ENCODE assay signal across 8 mouse cellular contexts in genomic region chr17:29489971-29490712, GRCm38 (mm10). TPM values are rescaled to one million over a fixed set of nuclear protein-coding genes. Genes with fewer than 3 reads are reported as not detected.
DNase-seq lines count a peak whose midpoint lies in the region; ATAC-seq and TF ChIP-seq lines count a peak whose summit lies in the region.

No protein-coding gene starts in this region.

- H3K4me1 ChIP-seq in heart, embryonic 11.5 days (ENCODE audit: control insufficient read depth, insufficient read depth, low read length), result peaks cover 18% of the 10 kb centered on the region
- H3K4me1 ChIP-seq in kidney, embryonic 16.5 days (ENCODE audit: insufficient read depth, low read length), result peaks cover 18% of the 10 kb centered on the region
- H3K4me1 ChIP-seq in liver, adult 2 months (ENCODE audit: control insufficient read depth, insufficient read depth, low read length), result peaks cover 14% of the 10 kb centered on the region

- under 1% methylated on average over 54 of the region's 68 CpGs for WGBS in heart, embryonic 11.5 days (ENCODE audit: insufficient replicate concordance)
- WGBS in kidney, embryonic 16.5 days, result 0% methylated on average over 48 of the region's 68 CpGs
- under 1% methylated on average over 59 of the region's 68 CpGs for WGBS in liver, adult 2 months

- peaks cover 13% of the 10 kb centered on the region for H3K79me2 ChIP-seq in liver, adult 2 months (ENCODE audit: control insufficient read depth, insufficient read depth, low read length)
- H3K79me2 ChIP-seq in myocyte (ENCODE audit: control insufficient read depth, insufficient read depth), result no peaks in the 10 kb centered on the region

- peak; percentile 94 for TF ChIP-seq POLR2A in liver, adult 2 months (IDR thresholded peaks at IDR 0.05; ENCODE audit: extremely low read depth, insufficient read depth, low read length)
- peak; percentile 29 for TF ChIP-seq POLR2A in myocyte (IDR thresholded peaks at IDR 0.05; ENCODE audit: insufficient read length, low read depth)

- peaks cover 11% of the 10 kb centered on the region for H3K36me3 ChIP-seq in heart, embryonic 11.5 days (ENCODE audit: control insufficient read depth, insufficient read depth, low read length)
- peaks cover 12% of the 10 kb centered on the region; the same call in 1 of the 2 replicates for H3K36me3 ChIP-seq in kidney, embryonic 16.5 days (ENCODE audit: insufficient read depth, low read length)
- peaks cover 18% of the 10 kb centered on the region for H3K36me3 ChIP-seq in liver, adult 2 months (ENCODE audit: control insufficient read depth, insufficient read depth, low read length)
- H3K36me3 ChIP-seq in myocyte (ENCODE audit: control insufficient read depth, insufficient read depth), result peaks cover 8% of the 10 kb centered on the region
- peaks cover 9% of the 10 kb centered on the region; the same call in 1 of the 2 replicates for H3K36me3 ChIP-seq in splenic B cell, adult 2 months (ENCODE audit: control insufficient read depth, insufficient read depth, low read length, poor library complexity, severe bottlenecking)

- no peaks in the 10 kb centered on the region for H3K27me3 ChIP-seq in heart, embryonic 11.5 days (ENCODE audit: control insufficient read depth, insufficient read depth, low read length)
- no peaks in the 10 kb centered on the region for H3K27me3 ChIP-seq in kidney, embryonic 16.5 days (ENCODE audit: insufficient read depth, low read length)
- no peaks in the 10 kb centered on the region for H3K27me3 ChIP-seq in liver, adult 2 months (ENCODE audit: control insufficient read depth, insufficient read depth, low read length)
- H3K27me3 ChIP-seq in myocyte (ENCODE audit: control insufficient read depth, insufficient read depth, insufficient read length), result no peaks in the 10 kb centered on the region
- H3K27me3 ChIP-seq in splenic B cell, adult 2 months (ENCODE audit: control insufficient read depth, insufficient read depth, low read length, poor library complexity, severe bottlenecking), result no peaks in the 10 kb centered on the region

- peak overlapping the region; percentile 93 for H3K9ac ChIP-seq in heart, embryonic 11.5 days (ENCODE audit: low read depth, low read length)
- H3K9ac ChIP-seq in kidney, embryonic 16.5 days (replicated peaks; ENCODE audit: low read length), result peak overlapping the region; percentile 91
- peak overlapping the region; percentile 97 for H3K9ac ChIP-seq in liver, adult 2 months (ENCODE audit: low read depth, low read length)

- peak; percentile 98 for DNase-seq in B cell, adult 2 months
- DNase-seq in brain, adult 2 months (ENCODE audit: low read depth, low spot score), result peak; percentile 99
- DNase-seq in liver, adult 2 months (ENCODE audit: extremely low read depth, low read depth, low spot score), result peak; percentile 89
- DNase-seq in splenic B cell, adult 2 months (ENCODE audit: low read depth, low spot score), result peak; percentile 99

- no peak for TF ChIP-seq CTCF in liver, adult 2 months (IDR thresholded peaks at IDR 0.05; ENCODE audit: low read depth, low read length)

- peak overlapping the region; percentile 77 for H3K4me3 ChIP-seq in heart, embryonic 11.5 days (ENCODE audit: low read depth, low read length)
- peak overlapping the region; percentile 98 for H3K4me3 ChIP-seq in kidney, embryonic 16.5 days (ENCODE audit: low read length)
- H3K4me3 ChIP-seq in liver, adult 2 months (ENCODE audit: insufficient read depth, low read depth, low read length), result peak overlapping the region; percentile 92
- H3K4me3 ChIP-seq in myocyte, result peak overlapping the region; percentile 83

- ATAC-seq in erythroblast, adult 5-6 weeks (replicated peaks; ENCODE audit: low FRiP score, poor library complexity, severe bottlenecking), result peak; percentile 66
- ATAC-seq in heart, embryonic 11.5 days (replicated peaks; ENCODE audit: insufficient number of reproducible peaks, low FRiP score, low TSS enrichment), result peak; percentile 91
- ATAC-seq in kidney, embryonic 16.5 days (ENCODE audit: low FRiP score, low TSS enrichment), result peak; percentile 94

- H3K4me2 ChIP-seq in heart, embryonic 11.5 days, result peak overlapping the region; percentile 95
- H3K4me2 ChIP-seq in kidney, embryonic 16.5 days (replicated peaks; ENCODE audit: low read depth, low read length), result peak overlapping the region; percentile 84
- H3K4me2 ChIP-seq in myocyte (ENCODE audit: low read depth), result peak overlapping the region; percentile 84

- peak overlapping the region; percentile 95 for H3K27ac ChIP-seq in heart, embryonic 11.5 days (ENCODE audit: low read depth, low read length)
- H3K27ac ChIP-seq in kidney, embryonic 16.5 days (ENCODE audit: low read length), result peak overlapping the region; percentile 91
- H3K27ac ChIP-seq in liver, adult 2 months (replicated peaks; ENCODE audit: insufficient read depth, low read depth, low read length), result peak overlapping the region; percentile 89

- H3ac ChIP-seq in myocyte (ENCODE audit: control insufficient read depth, insufficient read length), result peak overlapping the region; percentile 69

- H3K9me3 ChIP-seq in heart, embryonic 11.5 days (replicated peaks; ENCODE audit: control insufficient read depth, low read length), result no peaks in the 10 kb centered on the region; the same call in 1 of the 2 replicates
- no peaks in the 10 kb centered on the region for H3K9me3 ChIP-seq in kidney, embryonic 16.5 days (ENCODE audit: low read length)

TF ChIP-seq in myocyte, 11 proteins besides CTCF, POLR2A, EP300 and RAD21:
- TF ChIP-seq POLR2AphosphoS2 (IDR thresholded peaks at IDR 0.05; ENCODE audit: insufficient read length, low read depth) (peak; percentile 39), MYOG (IDR thresholded peaks at IDR 0.05; ENCODE audit: control insufficient read depth in 1 of 3, insufficient read depth in 1 of 3, insufficient read length in 2 of 3, low read depth in 2 of 3) (no peak), TCF3 (IDR thresholded peaks at IDR 0.05; ENCODE audit: insufficient read length, low read depth) (no peak), E2F4 (IDR thresholded peaks at IDR 0.05; ENCODE audit: insufficient read depth) (peak; percentile 91)

RNA-seq across cellular contexts. Expression of gene Pim1, which starts 0.4 kb away (rescaled TPM):
- 342 and 357 TPM in 2 replicates for total RNA-seq in erythroblast, adult 5-6 weeks (2015; ENCODE audit: low replicate concordance)
- total RNA-seq in erythroblast, adult 5-6 weeks (2017; ENCODE audit: low replicate concordance), result 725 and 933 TPM in 2 replicates
- 23.5 and 27.3 TPM in 2 replicates for polyA plus RNA-seq in heart, embryonic 11.5 days (2014; fragmentation: Nextera tagmentation; extraction: Ambion mirVana)
- polyA plus RNA-seq in kidney, embryonic 16.5 days (2015; fragmentation: Nextera tagmentation; extraction: Ambion mirVana), result 12.5 and 14.5 TPM in 2 replicates
- 8.9 and 9.5 TPM in 2 replicates for total RNA-seq in liver, adult 2 months (2014; rRNA removed)
- polyA plus RNA-seq in liver, adult 2 months (2012; rRNA removed), result 16.0 and 16.4 TPM in 2 replicates
- polyA plus RNA-seq in myocyte (2012; fragmentation: generic; extraction: Trizol), result 16.3 TPM

RNA-seq across cellular contexts. Expression of gene Gm17657, which starts 59.3 kb away (rescaled TPM):
- 2.9 TPM in 1 of 2 replicates, not detected in the other for total RNA-seq in erythroblast, adult 5-6 weeks (2015; ENCODE audit: low replicate concordance)
- total RNA-seq in erythroblast, adult 5-6 weeks (2017; ENCODE audit: low replicate concordance), result not detected in 2 replicates
- not detected in 2 replicates for polyA plus RNA-seq in heart, embryonic 11.5 days (2014; fragmentation: Nextera tagmentation; extraction: Ambion mirVana)
- not detected in 2 replicates for polyA plus RNA-seq in kidney, embryonic 16.5 days (2015; fragmentation: Nextera tagmentation; extraction: Ambion mirVana)
- total RNA-seq in liver, adult 2 months (2014; rRNA removed), result not detected in 2 replicates
- not detected in 2 replicates for polyA plus RNA-seq in liver, adult 2 months (2012; rRNA removed)
- polyA plus RNA-seq in myocyte (2012; fragmentation: generic; extraction: Trizol), result not detected

RNA-seq across cellular contexts. Expression of gene Tbc1d22b, which starts 59.4 kb away (rescaled TPM):
- total RNA-seq in erythroblast, adult 5-6 weeks (2015; ENCODE audit: low replicate concordance), result 3.7 and 4.4 TPM in 2 replicates
- 0.51 and 1.3 TPM in 2 replicates for total RNA-seq in erythroblast, adult 5-6 weeks (2017; ENCODE audit: low replicate concordance)
- polyA plus RNA-seq in heart, embryonic 11.5 days (2014; fragmentation: Nextera tagmentation; extraction: Ambion mirVana), result 10.0 and 12.0 TPM in 2 replicates
- 16.7 and 19.1 TPM in 2 replicates for polyA plus RNA-seq in kidney, embryonic 16.5 days (2015; fragmentation: Nextera tagmentation; extraction: Ambion mirVana)
- total RNA-seq in liver, adult 2 months (2014; rRNA removed), result 1.2 and 1.3 TPM in 2 replicates
- polyA plus RNA-seq in liver, adult 2 months (2012; rRNA removed), result 4.0 and 4.1 TPM in 2 replicates
- 9.0 TPM for polyA plus RNA-seq in myocyte (2012; fragmentation: generic; extraction: Trizol)

Comparison
In these comparisons a context has a peak if more than half of its experiments do, and no peak if none do; other contexts are left out.
1. Peak in every context shown above with its lines: DNase-seq, ATAC-seq, H3K4me3 ChIP-seq and H3K27ac ChIP-seq.